Mouse (Mus musculus) mouse trophoblast stem cell (cell line): ENCODE data around the gene Gpr3.

Experiments used
- in situ Hi-C, 2 experiments: fragments of 300-500 bp; cut with MseI, MboI; formaldehyde crosslinking; loops; 2 replicates in 1 of 2; 3 replicates in 1 of 2; pipeline ENCODE4 v1.15.1; 2025

The Gpr3 gene

DNA sequence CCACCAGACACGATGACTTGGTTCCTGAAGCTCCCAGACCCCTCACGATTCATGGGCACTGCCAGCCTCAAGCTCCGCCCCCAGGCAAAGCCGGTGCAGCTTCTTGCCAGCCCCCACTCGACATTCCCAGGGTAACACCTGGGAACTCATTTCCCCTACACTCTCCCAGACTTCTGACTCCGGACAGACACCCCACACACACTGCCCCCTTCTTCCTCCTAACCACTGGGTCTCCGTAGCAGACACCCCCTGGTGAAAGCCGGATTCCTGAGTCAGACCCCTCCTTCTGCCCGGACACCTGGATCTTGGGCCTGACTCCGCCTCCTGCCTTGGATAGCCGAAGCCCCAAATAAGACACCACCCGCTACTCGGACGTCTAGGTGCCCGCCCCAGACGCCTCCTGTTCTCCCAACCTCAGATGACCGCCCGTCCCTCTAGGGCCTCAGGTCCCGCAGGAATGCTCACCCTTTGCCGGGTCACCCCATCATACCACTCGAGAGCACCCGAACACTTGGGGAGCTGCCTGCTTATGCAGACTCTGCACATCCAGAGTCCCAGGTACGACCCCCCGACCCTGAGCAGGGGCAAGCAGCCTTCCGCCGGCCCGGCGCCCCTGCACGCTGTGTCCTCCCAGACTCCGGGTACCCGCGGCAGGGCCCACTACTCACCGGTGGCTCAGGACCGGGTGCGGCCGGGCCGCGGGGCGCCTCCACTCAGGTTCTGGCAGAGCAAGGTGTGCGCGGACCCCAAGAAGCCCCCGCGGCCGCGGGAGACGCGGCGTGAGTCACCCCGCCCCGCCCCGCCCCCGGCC, at the start of gene Gpr3, which contains the start of gene Cd164l2:
Gpr3 (minus strand) TSS at position 786 of the 811 bp plus-strand sequence.
Cd164l2 (plus strand) TSS at position 381 of the 811 bp plus-strand sequence.
- in situ Hi-C loops: no loop called here

GRCm38 (mm10) chr4:133261641-133262374, 49.5 kb upstream of the Gpr3 start:
- in situ Hi-C loops: no loop called here

GRCm38 (mm10) chr4:133257798-133258408, 45.6 kb upstream of the Gpr3 start:
- in situ Hi-C loops: no loop called here

DNA sequence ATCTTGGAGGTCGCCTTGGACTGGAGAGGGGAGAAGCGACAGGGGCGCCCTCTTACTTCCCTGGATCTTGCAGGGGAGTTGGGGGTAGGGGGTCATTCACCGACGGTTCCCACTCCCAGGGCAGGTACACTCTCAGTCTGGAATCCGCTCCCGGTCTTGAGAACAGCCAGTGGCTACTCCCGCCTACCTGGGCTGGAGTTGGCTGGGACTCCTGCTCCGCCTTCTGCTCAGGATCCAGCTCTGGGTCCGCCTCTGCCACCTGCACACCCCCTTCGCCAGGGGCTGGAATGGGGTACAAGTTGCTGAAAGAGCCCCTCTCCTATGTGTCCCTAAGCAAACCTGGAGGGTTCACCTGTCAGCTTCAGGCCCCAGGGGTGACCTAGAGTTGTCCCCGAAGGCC, 44.9 kb upstream of the Gpr3 start:
- in situ Hi-C loops: no loop called here

GRCm38 (mm10) chr4:133256820-133257219, 44.5 kb upstream of the Gpr3 start:
- in situ Hi-C loops: no loop called here

- in situ Hi-C loops: no loop called here
Measured at GRCm38 (mm10) chr4:133255392-133255791, 43.1 kb upstream of the Gpr3 start.

GRCm38 (mm10) chr4:133253412-133253811, 41.1 kb upstream of the Gpr3 start:
- in situ Hi-C loops: no loop called here

DNA sequence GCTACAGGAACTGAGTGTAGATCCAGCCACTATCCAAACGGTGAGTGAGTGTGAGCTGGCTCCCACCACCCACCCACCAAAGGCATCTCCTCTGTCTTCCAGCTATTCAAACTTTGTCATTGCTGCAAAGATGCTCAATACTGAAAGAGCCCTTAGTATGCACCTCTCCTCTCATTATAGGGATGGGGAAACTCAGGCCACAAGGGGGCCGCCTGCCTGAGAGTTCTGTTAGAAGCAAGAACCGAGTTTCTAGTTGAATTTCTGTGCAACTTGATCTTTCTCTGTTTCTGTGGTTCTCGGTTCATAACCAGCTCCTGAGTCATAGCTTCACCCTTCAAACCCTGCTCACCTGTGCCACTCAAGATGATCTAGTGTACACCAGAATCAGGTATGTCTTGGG, 39.8 kb upstream of the Gpr3 start:
- in situ Hi-C loops: no loop called here

- in situ Hi-C loops: no loop called here
Measured at GRCm38 (mm10) chr4:133251214-133251613, 38.9 kb upstream of the Gpr3 start.

DNA sequence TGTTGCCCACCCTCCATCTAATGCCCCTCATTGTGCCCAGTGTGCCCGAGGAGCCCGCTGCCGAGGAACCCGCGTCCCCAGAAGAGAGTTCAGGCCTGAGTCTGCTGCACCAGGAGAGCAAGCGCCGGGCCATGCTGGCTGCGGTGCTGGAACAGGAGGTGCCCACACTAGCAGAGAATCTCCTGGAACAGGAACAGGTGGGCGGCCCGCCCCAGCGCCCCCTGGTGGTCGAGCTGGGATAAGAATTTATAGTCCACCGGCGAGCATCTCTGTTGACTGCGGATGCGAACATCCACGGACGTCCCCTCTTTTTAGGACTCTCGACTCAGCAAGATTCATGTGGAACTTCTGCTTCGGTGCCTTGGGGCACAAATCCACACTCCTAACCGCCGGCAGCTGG, 38.3 kb upstream of the Gpr3 start:
- in situ Hi-C loops: no loop called here

- in situ Hi-C loops: no loop called here
Measured at GRCm38 (mm10) chr4:133247806-133248449, 35.6 kb upstream of the Gpr3 start.

DNA sequence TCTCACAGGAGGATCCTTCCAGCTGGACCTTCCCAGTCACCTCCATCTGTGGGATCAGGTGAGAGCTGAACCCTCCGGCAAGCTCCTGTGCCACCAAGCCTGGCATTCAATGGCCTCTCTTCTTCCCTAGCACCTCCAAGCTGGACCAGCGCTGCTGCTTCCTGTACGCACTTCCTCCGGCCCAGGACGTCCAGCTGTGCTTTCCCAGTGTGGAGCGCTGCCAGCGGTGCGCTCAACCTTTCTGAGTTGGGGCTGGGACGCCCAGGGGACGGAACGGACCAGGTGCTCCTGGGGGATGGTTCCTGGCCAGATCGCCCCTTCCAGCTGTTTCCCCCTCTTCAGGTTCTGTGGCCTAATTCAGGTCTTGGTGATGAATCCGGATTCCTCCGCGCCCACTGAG, 34.7 kb upstream of the Gpr3 start:
- in situ Hi-C loops: no loop called here

GRCm38 (mm10) chr4:133244289-133244688, 32.0 kb upstream of the Gpr3 start:
- in situ Hi-C loops: no loop called here

DNA sequence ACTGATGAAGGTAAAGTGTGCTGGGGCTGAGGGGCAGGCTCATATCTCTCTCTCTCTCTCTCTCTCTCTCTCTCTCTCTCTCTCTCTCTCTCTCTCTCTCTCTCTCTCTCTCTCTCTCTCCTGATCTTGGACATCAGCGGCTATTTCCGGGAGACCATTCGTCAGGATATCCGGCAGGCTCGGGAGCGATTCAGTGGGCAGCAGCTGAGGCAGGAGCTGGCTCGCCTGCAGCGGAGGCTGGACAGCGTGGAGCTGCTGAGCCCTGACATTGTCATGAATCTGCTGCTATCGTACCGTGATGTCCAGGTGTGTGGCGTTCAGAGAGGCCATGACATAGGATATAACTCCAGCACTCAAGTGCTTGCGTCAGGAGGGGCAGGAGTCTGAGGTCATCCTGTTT, 31.2 kb upstream of the Gpr3 start:
- in situ Hi-C loops: no loop called here

- in situ Hi-C loops: no loop called here
Measured at GRCm38 (mm10) chr4:133242710-133243109, 30.4 kb upstream of the Gpr3 start.

GRCm38 (mm10) chr4:133241910-133242309, 29.6 kb upstream of the Gpr3 start:
- in situ Hi-C loops: no loop called here

DNA sequence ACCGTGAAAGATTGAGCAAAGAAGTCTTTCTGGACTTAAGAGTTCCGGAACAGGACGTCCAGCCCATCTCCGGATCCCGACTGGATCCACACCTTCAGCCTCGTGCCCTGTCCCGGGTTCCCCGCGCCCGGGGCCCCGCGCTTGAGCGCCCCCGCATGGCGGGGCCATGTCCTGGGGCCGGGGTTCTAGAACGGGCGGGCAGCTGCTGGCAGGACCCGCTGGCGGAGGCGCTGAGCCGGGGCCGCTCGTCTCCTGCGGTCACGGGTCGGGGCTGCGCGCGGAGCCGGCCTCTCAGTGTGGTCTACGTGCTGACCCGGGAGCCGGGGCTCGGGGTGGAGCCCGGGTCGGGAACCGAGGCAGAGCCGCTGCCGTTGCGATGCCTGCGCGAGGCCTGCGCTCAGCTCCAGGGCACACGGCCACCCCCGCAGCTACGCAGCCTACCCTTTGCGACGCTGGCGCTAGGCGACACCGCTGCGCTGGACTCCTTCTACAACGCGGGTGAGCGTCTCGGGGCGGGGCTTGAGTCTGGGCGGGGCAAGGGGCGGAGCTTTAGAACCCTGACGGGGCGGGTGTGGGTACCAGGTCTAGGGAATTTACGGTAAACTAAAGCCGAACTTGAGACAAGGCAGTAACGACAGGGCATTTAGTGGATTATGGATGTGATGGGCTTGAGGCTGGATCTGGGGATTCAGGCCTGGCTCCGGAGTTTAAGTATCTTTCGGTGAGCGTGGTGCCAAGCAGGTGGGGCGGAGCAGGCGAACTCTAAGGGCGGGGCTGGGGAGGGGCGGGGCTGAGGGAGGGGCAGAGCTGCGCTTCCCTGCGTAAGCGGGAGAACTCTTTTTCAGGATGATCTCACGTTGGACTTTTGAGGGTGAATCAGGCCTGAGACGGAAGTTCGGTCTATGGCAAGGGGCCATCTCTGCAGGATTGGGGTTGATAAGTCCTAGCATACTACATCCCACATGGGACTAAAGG, 28.9 kb upstream of the Gpr3 start:
- in situ Hi-C loops: no loop called here

DNA sequence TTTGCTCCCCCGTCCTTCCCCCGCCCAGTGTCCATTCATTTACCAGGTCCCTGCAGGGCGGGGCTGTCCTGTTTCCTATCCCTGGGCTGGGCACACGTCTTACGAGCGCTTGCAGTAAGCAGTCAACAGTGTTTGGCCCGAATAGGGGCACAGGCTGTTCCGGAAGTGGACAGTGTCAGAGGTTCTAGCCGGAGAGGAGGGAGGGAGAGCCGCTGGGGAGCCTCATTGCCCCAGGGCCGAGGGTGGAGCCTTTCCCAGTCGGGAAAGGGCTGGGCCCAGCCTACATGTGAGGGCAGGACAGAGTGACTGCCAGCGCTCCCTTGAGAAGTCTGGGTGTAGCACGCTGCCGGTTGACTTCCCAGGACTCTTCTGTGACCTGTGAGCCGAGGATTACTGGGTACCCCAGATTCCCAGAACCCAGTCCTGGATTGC, 28.2 kb upstream of the Gpr3 start, which contains the start of gene Map3k6:
Map3k6 (plus strand) TSS at position 329 of the 432 bp plus-strand sequence.
- in situ Hi-C loops: no loop called here

DNA sequence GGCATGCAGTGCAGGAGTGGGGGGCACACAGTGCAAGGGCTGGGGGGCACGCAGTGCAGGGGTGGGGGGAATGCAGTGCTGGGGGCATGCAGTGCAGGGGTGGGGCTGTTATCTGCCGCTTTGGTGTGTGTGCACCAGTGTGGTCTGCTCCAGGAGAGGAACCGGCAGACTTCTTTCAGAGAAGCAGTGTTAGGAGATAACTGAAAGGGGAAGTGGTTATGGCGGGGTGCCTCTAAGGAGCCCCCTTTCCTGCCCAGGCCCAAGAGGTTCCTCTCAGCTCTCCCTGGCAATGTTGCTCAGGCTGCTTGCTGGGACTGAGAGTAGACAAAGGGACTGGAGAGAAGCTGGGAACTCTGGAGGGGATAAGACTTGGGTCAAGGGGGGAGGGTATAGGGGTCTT, 25.6 kb upstream of the Gpr3 start:
- in situ Hi-C loops: no loop called here

GRCm38 (mm10) chr4:133235415-133235814, 23.1 kb upstream of the Gpr3 start:
- in situ Hi-C loops: no loop called here

DNA sequence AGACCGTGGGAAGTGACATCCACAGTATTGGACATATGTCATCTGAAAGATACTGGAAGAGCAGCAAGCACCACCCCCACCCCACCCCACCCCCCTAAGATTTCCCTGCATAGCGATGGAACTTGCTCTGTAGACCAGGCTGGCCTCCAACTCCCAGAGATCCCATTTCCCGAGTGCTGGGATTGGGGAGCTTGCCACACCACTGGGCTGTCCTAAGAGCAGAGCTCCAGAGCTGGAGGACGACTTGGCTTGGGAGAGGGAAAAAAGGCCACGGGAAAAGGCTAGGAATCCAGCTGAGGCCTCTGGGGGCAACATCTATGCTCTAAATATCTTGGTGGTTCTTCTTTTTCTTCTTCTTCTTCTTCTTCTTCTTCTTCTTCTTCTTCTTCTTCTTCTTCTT, 22.4 kb upstream of the Gpr3 start:
- in situ Hi-C loops: no loop called here
